Mouse (Mus musculus): ENCODE data around the gene Fgf22. TPM values are rescaled to one million over a fixed set of nuclear protein-coding genes. Genes with fewer than 3 reads are reported as not detected.

The Fgf22 gene
- total RNA-seq, 2 experiments from 2014 or later: 1.0 to 1.5 TPM

DNA sequence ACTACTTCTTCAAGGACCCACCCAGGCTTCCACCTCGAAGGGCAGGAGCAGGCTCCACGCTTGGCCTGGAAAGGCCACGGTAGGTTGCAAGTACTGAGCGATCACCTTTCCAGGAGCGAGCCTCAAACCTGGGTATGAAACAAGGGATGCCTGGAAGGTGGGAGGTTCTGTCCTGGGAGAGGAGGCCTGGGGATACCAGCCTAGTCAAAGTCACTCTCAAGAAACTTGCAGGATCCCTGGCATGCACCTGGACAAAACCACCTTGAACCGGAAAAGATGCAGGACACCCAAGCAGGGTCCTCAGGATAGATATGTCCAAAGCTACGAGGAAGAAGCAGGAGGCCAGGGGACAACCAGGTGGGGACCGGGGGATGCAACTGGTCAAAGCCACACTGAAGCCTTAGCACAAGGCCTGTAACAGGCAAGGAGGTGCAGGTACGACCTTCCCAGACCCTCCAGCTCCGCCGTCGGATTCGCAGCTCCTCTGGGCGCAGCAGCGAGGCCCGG is 11.2 kb downstream of the Fgf22 start:
- no peak for DNase-seq (ENCODE audit: extremely low spot score in 1 of 2, low spot score in 1 of 2)

DNA sequence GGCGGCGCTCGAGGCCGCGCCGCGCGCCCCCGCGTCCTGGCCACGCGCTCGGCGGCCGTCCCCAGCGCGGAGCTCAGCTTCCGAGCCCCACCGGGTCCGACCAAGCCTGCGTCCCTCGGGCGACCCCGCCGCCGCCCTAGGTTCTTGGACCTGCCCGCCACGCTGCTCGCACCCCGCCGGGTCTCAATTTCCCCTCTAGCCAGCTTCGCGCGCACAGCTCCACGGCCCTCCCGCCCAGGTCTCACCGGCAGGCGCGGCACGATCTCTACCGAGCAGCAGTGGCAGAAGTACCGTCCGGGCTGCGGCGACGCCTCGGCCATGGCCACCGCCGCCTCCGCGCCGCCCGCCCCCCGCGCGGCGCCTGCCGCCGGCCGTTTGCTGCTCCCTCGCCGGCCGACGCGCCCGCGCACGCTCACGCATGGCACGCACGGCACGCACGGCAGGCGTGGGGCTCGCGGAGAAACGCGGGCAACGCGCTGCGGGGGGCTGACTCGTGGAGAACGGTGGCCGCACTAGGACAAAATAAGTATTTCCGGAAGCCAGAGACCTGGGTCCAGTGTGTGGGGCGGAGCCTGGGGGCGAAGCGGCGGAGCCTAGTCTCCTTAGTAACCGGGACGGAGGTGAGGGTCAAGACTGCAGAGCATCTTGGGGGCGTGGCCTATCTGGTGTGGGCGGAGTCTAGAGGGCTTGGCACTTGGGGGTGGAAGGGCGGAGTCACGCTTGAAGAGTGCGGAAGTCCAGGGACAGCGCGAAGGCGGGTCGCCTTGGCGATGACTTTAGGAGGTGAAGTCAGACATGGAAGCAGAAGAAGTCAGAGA is 11.8 kb downstream of the Fgf22 start, which contains the start of gene Rnf126:
Gene Rnf126, minus strand, starts transcription at position 445 of the 818 bp plus-strand sequence.
- peak; percentile 97 to 99 for DNase-seq (ENCODE audit: extremely low spot score in 1 of 2, low spot score in 1 of 2)

GRCm38 (mm10) chr10:79767372-79768244 is 12.7 kb downstream of the Fgf22 start:
- DNase-seq (ENCODE audit: extremely low spot score in 1 of 2, low spot score in 1 of 2): peak; percentile 84 to 87

GRCm38 (mm10) chr10:79768400-79768799 is 13.5 kb downstream of the Fgf22 start:
- peak; percentile 63 to 80 for DNase-seq (ENCODE audit: extremely low spot score in 1 of 2, low spot score in 1 of 2)

- DNase-seq (ENCODE audit: extremely low spot score in 1 of 2, low spot score in 1 of 2): no peak
These were observed 14.5 kb downstream of the Fgf22 start for GRCm38 (mm10) chr10:79769329-79769728.

DNA sequence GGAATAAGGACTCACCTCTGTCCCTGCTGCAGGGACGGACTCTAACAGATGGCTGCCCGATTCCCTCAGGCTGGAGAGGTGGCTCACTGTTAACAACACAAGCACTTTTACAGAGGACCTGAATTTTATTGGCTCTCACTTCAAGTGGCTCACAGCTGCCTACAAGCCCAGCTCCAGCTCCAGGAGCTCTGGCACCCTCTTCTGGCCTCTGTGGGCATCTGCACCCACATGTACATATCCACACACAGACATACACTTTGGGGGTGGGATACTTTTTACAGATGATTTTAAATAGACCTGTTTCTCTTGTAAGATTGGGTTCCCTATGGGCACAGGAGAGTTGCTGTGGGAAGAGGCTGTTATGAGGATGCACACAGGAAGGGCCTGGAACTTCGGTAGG is 17.4 kb downstream of the Fgf22 start:
- DNase-seq (ENCODE audit: extremely low spot score in 1 of 2, low spot score in 1 of 2): no peak

DNA sequence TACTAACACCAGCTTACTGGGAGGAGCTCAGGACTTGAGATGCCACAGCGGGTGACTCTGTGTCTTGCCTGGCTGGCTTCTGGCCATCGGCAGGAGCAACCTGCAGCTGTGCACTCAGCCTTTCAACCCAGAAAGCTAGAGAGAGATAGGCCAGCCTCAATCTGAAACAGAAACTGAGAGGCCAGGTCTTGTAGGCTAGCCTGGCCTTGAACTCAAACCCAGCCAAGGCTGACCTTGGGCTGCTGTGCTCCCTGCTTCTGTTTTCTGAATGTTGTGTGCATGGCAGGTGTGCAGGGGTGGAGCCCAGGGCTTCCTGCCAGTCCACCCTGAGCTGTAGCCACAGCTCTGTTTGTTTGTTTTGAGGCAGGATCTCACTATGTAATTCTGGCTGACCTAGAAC is 18.3 kb downstream of the Fgf22 start:
- no peak for DNase-seq (ENCODE audit: extremely low spot score in 1 of 2, low spot score in 1 of 2)

GRCm38 (mm10) chr10:79774486-79775279 is 19.8 kb downstream of the Fgf22 start:
- DNase-seq (ENCODE audit: extremely low spot score in 1 of 2, low spot score in 1 of 2): no peak

DNA sequence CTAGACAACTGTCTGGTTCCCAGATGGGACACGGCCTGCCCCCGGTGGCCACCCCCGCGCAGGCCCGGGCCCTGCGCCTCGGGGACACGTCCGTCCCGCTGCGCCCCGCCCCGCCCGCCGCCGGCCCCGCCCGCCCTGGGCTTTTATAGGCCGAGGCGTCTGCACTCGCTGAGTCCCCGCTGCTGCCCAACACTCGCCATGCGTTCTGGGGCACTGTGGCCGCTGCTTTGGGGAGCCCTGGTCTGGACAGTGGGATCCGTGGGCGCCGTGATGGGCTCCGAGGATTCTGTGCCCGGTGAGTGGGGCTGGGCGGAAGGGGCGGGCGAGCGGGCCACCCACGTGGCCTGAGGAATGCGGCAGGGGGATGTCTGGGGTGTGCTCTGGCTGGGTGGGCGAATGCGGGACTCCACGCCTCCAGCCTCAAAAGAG is 22.2 kb downstream of the Fgf22 start, which contains the start of gene Fstl3:
Gene Fstl3, plus strand, starts transcription at position 170 of the 429 bp plus-strand sequence.
- no peak for DNase-seq (ENCODE audit: extremely low spot score in 1 of 2, low spot score in 1 of 2)

- DNase-seq (ENCODE audit: extremely low spot score in 1 of 2, low spot score in 1 of 2): no peak
These were observed 23.1 kb downstream of the Fgf22 start for GRCm38 (mm10) chr10:79778006-79778405.

- DNase-seq (ENCODE audit: extremely low spot score in 1 of 2, low spot score in 1 of 2): no peak
These were observed 24.3 kb downstream of the Fgf22 start for GRCm38 (mm10) chr10:79779193-79779592.

GRCm38 (mm10) chr10:79779784-79780663 is 25.1 kb downstream of the Fgf22 start:
- DNase-seq (ENCODE audit: extremely low spot score in 1 of 2, low spot score in 1 of 2): peak; percentile 96

- no peak for DNase-seq (ENCODE audit: extremely low spot score in 1 of 2, low spot score in 1 of 2)
These were observed 25.8 kb downstream of the Fgf22 start for GRCm38 (mm10) chr10:79780664-79781015.

DNA sequence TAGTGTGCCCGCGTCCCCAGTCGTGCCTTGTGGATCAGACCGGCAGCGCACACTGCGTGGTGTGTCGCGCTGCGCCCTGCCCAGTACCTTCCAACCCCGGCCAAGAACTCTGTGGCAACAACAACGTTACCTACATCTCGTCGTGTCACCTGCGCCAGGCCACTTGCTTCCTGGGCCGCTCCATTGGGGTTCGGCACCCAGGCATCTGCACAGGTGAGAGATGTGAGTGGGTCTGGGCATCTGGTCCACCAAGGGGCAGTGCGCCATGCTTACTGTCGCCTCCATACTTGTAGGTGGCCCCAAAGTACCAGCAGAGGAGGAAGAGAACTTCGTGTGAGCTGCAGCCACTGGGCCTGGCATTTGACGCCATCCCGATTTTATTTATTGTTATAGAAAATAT is 26.3 kb downstream of the Fgf22 start:
- no peak for DNase-seq (ENCODE audit: extremely low spot score in 1 of 2, low spot score in 1 of 2)

GRCm38 (mm10) chr10:79781956-79782355 is 27.1 kb downstream of the Fgf22 start:
- no peak for DNase-seq (ENCODE audit: extremely low spot score in 1 of 2, low spot score in 1 of 2)

DNA sequence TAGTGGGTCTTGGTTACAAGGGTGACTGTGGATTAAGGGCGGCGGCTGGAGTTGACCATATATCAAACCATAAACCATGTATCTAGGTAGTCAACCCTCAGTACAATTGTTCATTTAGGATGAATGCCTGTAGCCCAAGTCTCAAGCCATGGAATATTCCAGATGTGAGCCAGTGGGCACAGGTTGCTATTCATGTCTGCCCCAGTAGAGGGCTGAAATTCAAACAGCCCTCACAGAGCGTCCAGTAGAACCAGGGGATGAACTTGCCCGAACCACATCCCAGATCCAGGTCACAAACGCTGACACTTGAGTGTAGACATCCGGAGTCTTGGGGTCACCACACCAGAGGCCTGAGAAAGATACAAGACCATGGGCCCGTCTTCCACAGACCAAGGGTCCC is 28.2 kb downstream of the Fgf22 start:
- DNase-seq (ENCODE audit: extremely low spot score in 1 of 2, low spot score in 1 of 2): no peak

GRCm38 (mm10) chr10:79783920-79784800 is 29.3 kb downstream of the Fgf22 start:
- DNase-seq (ENCODE audit: extremely low spot score in 1 of 2, low spot score in 1 of 2): peak in 1 of 2 experiments; percentile 61
